Mouse (Mus musculus) cortical plate, adult 2 months (tissue): ENCODE measurements around the gene Olfr45. TPM values are rescaled to one million over a fixed set of nuclear protein-coding genes. Genes with fewer than 3 reads are reported as not detected.
"Not testable (repeated sequence)": the region's sequence is repeated elsewhere in the genome, so short reads cannot be mapped to it uniquely, and the experiment has no call there.

ENCODE experiments used
- H3K27ac ChIP-seq: fragments of 200-500 bp; 2 replicates; pipeline ENCODE4 v1.5.1; 2012; ENCODE audit warnings: low read length, control low read depth, inconsistent platforms; ENCODE audit not compliant: insufficient read depth
- H3K4me1 ChIP-seq: fragments of 200-500 bp; 2 replicates; pipeline ENCODE4 v1.6.1; 2011; ENCODE audit warnings: low read length; ENCODE audit not compliant: control insufficient read depth, insufficient read depth
- H3K4me3 ChIP-seq: fragments of 200-500 bp; 2 replicates; pipeline ENCODE4 v1.5.1; 2011; ENCODE audit warnings: mild to moderate bottlenecking, low read length, control low read depth; ENCODE audit not compliant: insufficient read depth
- CTCF ChIP-seq: fragments of 200-500 bp; IDR thresholded peaks from 2 replicates; pipeline ENCODE4 v1.5.1; 2011; ENCODE audit warnings: mild to moderate bottlenecking, control low read depth, low read length; ENCODE audit not compliant: insufficient read depth; ENCODE audit errors: extremely low read depth
- POLR2A ChIP-seq: fragments of 200-500 bp; IDR thresholded peaks from 2 replicates; pipeline ENCODE4 v1.6.1; 2011; ENCODE audit warnings: mild to moderate bottlenecking, low read length, control low read depth; ENCODE audit not compliant: insufficient read depth; ENCODE audit errors: extremely low read depth
- polyA plus RNA-seq: library from polyadenylated mRNA; depleted of rRNA; stranded (reverse); fragments of >200 nt; gene quantifications from 2 replicates; pipeline ENCODE4 v1.2.3, GENCODE M21; 2012; rRNA removed

Olfr45 gene
- polyA plus RNA-seq, result not detected in 2 replicates

DNA sequence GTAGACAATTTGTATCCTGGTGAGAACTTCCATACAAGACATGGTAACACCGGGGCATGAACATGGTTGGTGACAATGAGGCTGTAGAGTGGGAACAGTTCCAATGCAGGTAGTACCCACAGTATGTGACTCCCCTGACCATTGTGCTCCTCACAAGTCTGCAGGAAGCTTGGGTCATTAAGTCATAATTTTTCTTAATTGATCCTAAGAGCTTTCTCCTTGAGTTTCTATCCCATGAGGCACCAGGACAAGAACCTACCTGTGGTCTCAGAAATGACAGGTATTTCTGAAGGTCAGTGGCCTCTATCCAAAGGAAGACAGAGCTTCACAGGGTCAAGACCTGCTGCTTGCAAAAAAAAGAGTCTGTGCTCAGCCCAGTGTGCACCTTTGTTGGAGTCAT lies at the start of gene Olfr45:
TSS of gene Olfr45 (plus strand) at position 301 of the 400 bp plus-strand sequence.
- Histone ChIP-seq H3K27ac (no peak within 1 kb of the TSS), H3K4me3 (no peak within 1 kb of the TSS), H3K4me1 (no peaks in the 10 kb centered on the region)
- TF ChIP-seq POLR2A (no peak), CTCF (no peak)

DNA sequence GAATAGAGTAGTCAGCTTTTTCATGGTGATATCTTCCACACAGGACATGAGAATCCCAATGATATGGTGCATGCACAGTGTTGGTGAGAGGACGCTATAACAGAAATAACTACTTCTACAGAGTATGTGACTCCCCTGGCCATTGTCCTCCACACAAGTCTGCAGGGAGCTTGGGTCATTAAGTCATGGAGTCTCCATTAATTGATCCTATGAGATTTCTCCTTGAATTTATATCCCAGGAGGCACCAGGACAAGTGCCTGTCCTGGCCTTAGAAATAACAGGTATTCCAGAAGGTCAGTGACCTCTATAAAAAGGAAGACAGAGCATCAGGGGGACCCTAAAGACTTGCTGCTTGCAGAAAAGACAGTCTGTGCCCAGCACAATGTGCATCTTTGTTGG lies 35.6 kb upstream of the Olfr45 start, which contains the start of gene Olfr53:
TSS of gene Olfr53 (plus strand) at position 301 of the 400 bp plus-strand sequence.
- Histone ChIP-seq H3K27ac (no peak within 1 kb of the TSS), H3K4me1 (no peaks in the 10 kb centered on the region), H3K4me3 (no peak within 1 kb of the TSS)
- TF ChIP-seq POLR2A (no peak), CTCF (no peak)

GRCm38 (mm10) chr7:140659630-140660029 lies 22.1 kb upstream of the Olfr45 start, which contains the start of gene Olfr539:
Gene Olfr539, plus strand, starts transcription at chr7:140659930.
- Histone ChIP-seq H3K27ac (no peak within 1 kb of the TSS), H3K4me1 (no peaks in the 10 kb centered on the region), H3K4me3 (no peak within 1 kb of the TSS)
- TF ChIP-seq POLR2A (no peak), CTCF (no peak)

GRCm38 (mm10) chr7:140670693-140671092 lies 11.1 kb upstream of the Olfr45 start:
- not testable (repeated sequence) for H3K4me1 ChIP-seq, H3K27ac ChIP-seq, H3K4me3 ChIP-seq

GRCm38 (mm10) chr7:140675863-140676262 lies 5.9 kb upstream of the Olfr45 start:
- Histone ChIP-seq H3K4me3 (peak overlapping the region; percentile 44), H3K4me1 (no peaks in the 10 kb centered on the region), H3K27ac (no peak overlapping the region)
- TF ChIP-seq POLR2A (no peak), CTCF (no peak)

DNA sequence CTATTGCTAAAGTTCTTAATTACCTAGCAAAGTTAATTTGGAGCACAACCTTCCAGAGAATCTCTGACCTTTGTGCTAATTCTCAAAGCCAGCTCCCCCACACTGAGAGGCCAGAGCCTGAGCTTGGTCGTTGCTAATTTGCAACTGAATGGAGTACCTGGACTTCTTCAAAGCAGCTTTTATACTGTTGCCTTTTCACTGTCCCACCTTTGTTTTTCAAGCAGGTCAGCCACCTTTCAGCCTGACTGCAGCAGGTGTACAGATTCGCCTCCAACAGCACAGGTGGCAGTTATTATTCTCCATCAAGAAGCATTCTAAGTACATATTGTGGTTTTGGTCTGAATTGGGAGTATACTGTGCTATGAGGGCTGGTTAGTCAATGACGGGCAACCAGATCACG lies 2.2 kb upstream of the Olfr45 start:
- not testable (repeated sequence) for H3K27ac ChIP-seq, H3K4me1 ChIP-seq, H3K4me3 ChIP-seq

DNA sequence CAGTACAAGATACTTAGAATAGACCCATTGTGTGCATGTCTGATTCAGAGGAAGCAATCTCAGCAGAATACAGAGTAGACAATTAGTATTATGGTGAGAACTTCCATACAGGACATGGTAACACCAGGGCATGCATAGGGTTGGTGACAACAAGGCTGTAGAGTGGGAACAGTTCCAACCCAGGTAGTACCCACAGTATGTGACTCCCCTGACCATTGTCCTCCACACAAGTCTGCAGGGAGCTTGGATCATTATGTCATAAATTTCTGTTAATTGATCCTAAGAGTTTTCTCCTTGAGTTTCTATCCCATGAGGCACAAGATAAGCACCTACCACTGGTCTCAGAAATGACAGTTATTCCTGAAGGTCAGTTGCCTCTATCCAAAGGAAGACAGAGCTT lies 15.2 kb downstream of the Olfr45 start, which contains the start of gene Olfr541:
TSS of gene Olfr541 (plus strand) at position 301 of the 400 bp plus-strand sequence.
- TF ChIP-seq POLR2A (no peak), CTCF (no peak)
- Histone ChIP-seq H3K4me3 (no peak within 1 kb of the TSS), H3K4me1 (no peaks in the 10 kb centered on the region), H3K27ac (no peak within 1 kb of the TSS)

GRCm38 (mm10) chr7:140706348-140706747 lies 24.6 kb downstream of the Olfr45 start:
- TF ChIP-seq POLR2A, result no peak
- TF ChIP-seq CTCF, result no peak
- Histone ChIP-seq H3K4me3 (no peak overlapping the region), H3K4me1 (no peaks in the 10 kb centered on the region), H3K27ac (no peak overlapping the region)

GRCm38 (mm10) chr7:140707536-140708284 lies 26.0 kb downstream of the Olfr45 start:
- H3K27ac ChIP-seq, result no peak overlapping the region
- H3K4me1 ChIP-seq, result no peaks in the 10 kb centered on the region
- H3K4me3 ChIP-seq, result no peak overlapping the region
- TF ChIP-seq CTCF (no peak), POLR2A (no peak)

DNA sequence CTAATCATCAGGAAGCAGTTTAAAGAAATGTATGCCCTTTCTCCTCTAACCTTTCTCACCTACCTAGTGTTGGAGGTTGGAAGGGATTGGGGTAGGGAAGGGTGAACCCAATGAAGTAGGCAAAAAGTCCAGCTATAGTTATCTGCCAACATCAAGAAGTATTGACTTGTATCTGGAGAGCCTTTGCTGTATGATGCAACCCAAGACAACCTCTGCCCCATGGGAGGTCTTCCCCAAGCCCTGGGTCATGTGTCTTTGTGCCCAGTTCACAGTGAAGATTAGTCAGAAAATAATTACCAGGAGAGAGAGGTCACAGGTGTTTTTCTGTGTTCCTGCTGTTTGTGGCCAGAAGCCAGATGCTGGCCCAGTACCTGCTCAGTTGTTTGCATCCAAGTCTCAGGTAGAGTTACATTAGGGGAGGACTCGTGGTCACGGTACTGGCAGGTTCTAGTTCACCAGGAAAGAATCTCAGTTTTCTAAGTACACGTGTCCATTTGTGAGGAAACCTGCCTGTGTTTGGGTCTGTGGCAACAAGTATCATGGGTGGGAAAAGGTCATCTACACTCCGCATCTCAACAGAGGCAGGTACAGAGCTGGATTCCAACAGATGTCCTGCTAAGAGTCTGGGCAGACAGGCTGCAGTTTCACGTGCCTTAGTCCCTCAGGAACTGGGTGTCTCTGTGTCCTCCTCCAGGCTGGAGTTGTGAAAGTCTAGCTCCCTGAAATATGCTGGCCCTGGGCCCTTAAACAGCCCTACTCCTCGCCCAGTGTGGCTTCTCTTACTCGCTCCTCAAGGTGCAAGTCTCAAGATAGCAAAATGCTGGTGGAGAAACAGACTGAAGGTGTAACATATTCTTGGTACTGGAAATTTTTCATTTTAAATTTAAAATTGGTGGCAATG lies 35.7 kb downstream of the Olfr45 start:
- TF ChIP-seq CTCF (no peak), POLR2A (no peak)
- Histone ChIP-seq H3K4me1 (no peaks in the 10 kb centered on the region), H3K27ac (no peak overlapping the region), H3K4me3 (no peak overlapping the region)
